Mouse (Mus musculus): ENCODE data around the gene Rpe.
"Not testable (repeated sequence)": the region's sequence is repeated elsewhere in the genome, so short reads cannot be mapped to it uniquely, and the experiment has no call there.

The Rpe gene

GRCm38 (mm10) chr1:66700693-66701575, at the start of gene Rpe:
Rpe (plus strand) TSS chr1:66700831.
- peak; percentile 98 for DNase-seq (ENCODE audit: low read depth, low spot score)

GRCm38 (mm10) chr1:66655119-66655746, 45.4 kb upstream of the Rpe start:
- DNase-seq (ENCODE audit: low read depth, low spot score) = no peak

- peak; percentile 29 for DNase-seq (ENCODE audit: low read depth, low spot score)
Observed at GRCm38 (mm10) chr1:66655747-66656119, 44.9 kb upstream of the Rpe start.

DNA sequence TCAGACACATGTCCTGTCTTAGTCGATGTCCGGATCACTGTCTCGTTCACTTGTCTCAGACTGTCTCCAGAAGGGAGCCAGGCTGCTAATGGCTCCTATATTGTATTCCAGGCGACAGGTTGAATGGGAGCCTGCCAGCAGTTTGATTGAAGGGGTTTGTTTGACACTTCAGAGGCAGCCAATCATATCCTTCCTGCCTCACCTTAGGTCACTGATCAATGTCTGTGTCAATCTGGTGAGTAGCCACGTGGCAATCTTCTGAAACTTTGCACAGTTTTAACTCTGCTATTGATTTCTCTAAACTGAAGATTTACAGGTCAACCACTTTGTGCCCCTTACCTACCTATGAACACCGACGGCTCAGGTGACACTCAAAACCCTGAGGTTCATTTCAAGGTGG, 29.2 kb upstream of the Rpe start:
- DNase-seq (ENCODE audit: low read depth, low spot score) = no peak

GRCm38 (mm10) chr1:66672812-66673211, 27.8 kb upstream of the Rpe start:
- no peak for DNase-seq (ENCODE audit: low read depth, low spot score)

DNA sequence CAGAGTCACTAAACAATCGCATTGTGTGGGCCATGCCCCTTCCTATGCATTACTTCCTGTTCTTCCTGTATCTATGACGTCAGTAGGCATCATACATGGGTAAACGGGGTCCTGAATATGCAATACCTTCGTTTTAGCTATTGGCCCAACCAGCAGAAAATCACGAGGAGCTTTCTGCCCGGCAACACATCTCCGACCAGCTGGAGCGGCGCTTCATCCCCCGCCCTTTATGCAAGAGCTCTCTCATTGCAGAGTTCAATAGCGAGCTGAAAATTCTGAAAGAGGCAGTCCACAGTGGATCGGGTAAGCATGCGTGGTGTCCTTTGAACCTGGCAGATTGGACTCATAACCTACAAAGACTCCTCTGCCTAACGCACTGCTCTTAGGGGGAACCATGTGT, 22.7 kb upstream of the Rpe start:
- DNase-seq (ENCODE audit: low read depth, low spot score) = no peak

DNA sequence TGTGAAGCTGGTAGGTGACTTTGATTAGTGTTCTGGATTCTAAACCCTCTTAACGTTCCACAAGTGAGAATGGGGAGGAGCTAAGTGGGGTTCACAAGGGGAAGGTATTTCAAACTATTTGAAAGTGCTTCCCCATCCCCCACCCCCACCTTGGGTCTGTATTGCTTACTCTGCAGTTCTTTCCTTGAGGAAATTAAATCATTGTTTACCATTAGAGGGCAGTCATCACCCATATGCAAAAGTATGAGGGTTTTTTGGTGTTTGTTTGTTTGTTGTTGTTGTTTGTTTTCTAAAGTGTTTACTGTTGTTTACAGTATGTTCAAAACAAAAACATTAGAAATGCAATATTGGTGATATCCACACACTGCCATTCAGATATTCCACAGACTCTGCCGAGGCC, 22.0 kb upstream of the Rpe start:
- DNase-seq (ENCODE audit: low read depth, low spot score) = peak; percentile 14

GRCm38 (mm10) chr1:66682974-66683373, 17.7 kb upstream of the Rpe start:
- DNase-seq (ENCODE audit: low read depth, low spot score) = no peak

DNA sequence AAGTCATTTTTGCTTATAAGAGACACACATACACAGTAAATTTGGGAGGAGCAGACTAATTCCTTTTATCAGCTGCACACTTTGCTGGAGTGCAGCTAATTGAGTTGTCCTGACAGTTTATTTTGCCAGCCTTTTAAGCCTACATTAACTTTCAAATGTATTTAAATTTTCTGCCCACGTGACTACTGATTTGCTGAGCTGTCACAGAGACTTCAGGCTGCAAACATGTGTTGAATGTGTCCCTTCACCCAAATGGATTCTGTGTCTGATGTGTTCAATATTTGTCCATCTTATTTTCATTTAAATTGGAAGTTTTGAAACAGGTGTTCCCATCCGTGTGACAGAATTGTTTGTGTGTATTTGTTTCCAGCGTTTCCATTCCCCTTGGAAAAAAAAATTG, 8.9 kb upstream of the Rpe start:
- DNase-seq (ENCODE audit: low read depth, low spot score) = no peak

DNA sequence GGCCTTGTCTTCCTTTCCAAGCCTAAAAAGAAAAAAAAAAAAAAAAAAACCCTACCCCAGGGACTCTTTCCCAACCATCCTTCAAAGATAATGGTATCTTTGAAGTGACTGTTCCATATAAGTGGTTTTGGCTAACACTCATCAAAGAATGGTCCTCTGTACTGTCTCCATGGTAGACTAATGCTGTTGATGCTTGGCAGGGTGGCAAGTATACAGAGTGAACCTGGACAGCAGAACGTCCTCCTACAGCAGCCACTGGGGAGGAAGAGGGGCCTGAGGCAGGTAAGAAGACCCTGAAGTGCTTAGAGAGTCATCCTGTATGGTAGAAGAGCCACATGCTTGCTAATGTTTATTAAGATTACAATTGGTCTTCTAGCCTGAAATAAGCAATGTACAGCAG, 8.3 kb upstream of the Rpe start:
- no peak for DNase-seq (ENCODE audit: low read depth, low spot score)

DNA sequence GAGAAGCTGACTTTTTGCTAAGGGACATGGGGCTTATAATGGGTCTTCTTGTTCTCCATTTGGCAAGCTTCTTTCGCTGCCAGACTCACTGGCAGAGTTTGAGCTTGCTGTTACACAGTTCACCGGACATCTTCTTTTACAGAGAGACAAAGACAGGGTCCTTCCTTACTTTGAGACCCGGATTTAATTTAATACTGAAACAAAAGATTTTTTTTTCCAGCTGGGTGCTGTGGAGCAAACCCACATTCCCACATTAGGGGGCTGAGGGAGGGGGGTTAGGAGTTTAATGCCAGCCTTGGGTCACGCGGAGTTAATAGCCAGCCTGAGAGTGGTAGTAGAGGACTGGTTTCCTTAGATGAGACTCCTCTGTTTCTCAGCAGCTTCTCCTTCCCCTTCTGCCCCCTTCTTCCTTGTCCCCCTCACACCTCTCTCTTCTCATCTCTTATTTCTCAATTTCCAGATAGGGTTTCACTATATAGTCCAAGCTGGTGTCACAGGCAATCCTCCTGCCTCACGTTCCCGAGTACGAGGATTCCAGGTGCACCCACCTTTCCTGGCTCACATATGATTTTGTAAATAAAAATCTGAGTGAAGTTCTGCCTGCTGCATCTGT, 7.7 kb upstream of the Rpe start:
- no peak for DNase-seq (ENCODE audit: low read depth, low spot score)

- no peak for DNase-seq (ENCODE audit: low read depth, low spot score)
Observed at GRCm38 (mm10) chr1:66694266-66694665, 6.4 kb upstream of the Rpe start.

DNA sequence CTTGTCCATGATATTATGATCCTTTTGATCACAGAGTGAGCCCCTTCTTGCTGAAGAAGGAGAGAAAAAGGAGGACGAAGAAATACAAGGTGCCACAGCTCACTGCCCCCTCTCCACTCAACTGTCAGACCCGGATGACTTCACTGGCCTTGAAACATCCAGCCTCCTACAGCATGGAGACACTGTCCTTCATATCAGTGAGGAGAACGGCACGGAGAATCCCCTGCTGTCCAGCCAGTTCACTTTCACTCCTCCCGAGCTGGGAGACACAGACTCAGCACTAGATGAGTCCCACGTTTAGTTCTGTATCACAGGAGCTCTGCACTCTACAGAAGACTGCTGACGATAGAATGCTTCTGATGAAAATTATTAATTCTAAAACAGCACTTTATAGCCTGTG, 5.3 kb upstream of the Rpe start:
- DNase-seq (ENCODE audit: low read depth, low spot score) = no peak

DNA sequence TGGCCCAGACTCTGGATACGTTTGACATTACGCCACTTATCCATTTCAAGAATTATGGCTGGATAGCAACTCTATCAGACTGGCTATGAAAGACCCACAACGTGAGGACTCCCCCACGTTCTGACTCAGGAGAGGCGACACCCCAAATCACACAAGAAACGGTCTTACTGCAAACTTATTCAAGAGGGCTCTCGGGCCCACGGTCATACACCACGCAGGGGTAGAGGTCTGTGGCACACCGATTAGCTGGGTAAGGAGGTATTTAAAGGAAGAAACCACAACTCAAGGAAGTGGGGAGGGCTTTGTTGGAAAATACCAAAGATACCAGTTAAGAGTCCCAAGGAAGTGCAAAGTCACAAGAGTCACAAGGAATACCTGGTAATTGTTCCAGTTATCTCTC, 1.0 kb upstream of the Rpe start:
- DNase-seq (ENCODE audit: low read depth, low spot score) = not testable (repeated sequence)

- no peak for DNase-seq (ENCODE audit: low read depth, low spot score)
Observed at GRCm38 (mm10) chr1:66700149-66700692, 410 bp upstream of the Rpe start.

GRCm38 (mm10) chr1:66701576-66701940, 927 bp downstream of the Rpe start:
- no peak for DNase-seq (ENCODE audit: low read depth, low spot score)

GRCm38 (mm10) chr1:66702623-66703345, 2.2 kb downstream of the Rpe start:
- no peak for DNase-seq (ENCODE audit: low read depth, low spot score)

DNA sequence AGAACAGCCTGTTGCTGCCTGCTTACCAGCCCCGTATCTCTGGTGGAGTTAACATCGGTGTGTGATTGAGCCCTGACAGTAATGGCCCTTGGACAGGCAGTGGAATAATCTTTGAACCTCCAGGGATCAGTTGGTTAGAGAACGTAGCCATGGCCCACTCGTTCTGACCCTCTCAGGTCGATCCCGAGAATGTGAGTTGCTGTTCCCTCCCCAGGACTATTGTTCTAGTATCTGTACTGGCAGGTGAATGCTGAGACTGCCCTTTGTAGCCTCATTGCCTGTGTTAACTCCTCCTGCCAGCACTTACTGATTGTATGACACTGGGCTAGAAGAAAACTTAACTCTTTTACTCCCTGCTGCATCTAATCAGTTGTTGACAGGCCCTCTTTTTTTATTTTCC, 3.9 kb downstream of the Rpe start:
- DNase-seq (ENCODE audit: low read depth, low spot score) = no peak

DNA sequence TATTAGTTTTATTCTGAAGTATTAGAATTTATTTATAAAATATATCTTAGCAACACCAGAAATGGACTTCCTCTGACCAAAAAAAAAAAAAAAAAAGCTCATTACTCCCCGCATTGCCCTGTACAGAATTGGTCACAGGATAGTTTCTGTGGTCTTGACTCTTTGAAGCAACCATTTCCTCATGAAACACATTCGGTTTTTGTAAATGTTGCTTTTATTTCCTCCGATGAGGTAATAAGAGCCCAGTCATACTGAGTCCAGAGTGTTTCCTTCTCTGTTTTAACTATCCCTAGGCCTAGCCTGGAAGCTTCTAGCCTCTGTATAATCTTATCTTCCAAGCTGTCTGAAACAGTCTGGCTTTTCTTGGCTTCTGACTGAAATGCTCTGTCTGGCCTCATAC, 12.2 kb downstream of the Rpe start:
- no peak for DNase-seq (ENCODE audit: low read depth, low spot score)

DNA sequence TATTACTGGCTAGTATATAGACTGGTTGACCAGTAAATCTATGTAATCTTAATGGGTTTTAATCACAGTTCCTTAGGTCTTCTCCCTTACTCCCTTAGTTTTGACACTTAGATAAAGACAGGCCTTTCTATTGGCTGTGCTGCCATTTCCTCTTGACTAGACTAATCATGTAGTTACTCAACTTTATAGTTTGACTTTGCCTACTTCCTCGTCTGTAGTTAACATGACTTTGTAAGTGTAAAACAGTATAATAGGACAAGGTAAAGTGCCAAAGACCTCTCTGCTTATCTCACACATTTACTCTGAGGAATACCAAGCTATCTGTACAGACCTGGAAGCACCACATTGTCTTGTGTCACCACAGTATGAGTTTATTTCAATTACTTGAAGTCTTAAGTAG, 29.9 kb downstream of the Rpe start:
- DNase-seq (ENCODE audit: low read depth, low spot score) = no peak

DNA sequence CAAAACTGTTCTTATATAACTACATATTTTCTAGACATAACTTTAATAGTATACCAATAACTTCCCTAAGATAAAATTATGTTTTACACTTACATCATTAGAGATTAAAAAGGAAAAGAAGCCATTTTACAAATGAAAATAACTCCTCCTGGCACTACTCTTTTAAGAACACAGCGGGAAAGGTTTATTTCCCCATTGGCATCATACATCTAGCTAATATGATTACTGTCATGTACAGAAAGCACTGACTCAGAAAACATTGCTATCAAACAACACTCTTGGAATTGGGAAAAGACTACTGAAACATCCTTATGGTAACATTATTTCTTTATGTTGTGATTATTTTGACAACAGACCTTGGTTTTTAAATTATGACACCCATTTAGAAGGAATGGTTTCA, 68.1 kb downstream of the Rpe start:
- no peak for DNase-seq (ENCODE audit: low read depth, low spot score)
